Mouse (Mus musculus) c-Kit-positive CD71-positive TER-119-negative erythroid progenitor cells, embryonic 14.5 days (primary cell): ENCODE data around the gene Slc50a1.

Experiments used
- DNase-seq: peaks from one replicate; pipeline ENCODE4 v3.0.0-alpha.2; 2013; ENCODE audit warnings: low read depth

Slc50a1 gene

DNA sequence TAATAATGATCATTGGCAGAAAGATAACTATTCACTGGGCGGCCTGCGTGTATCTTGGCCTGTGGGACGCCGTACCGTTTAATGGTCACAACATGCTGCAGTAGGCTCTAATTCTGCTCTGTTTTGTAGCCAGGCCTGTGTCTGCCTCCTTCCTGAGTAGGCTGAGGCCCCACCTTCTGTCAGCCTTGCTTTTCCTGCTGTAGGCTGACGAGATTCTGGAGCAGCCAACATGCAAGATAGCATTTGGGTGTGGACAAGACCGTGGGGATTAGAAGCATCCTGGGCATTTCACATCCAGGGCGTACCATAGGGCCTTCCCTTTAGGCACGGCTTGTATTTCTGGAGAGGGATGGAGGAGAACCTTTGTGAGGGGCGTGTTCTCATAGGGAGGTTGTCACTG is 8.0 kb downstream of the Slc50a1 start:
- no peak for DNase-seq

DNA sequence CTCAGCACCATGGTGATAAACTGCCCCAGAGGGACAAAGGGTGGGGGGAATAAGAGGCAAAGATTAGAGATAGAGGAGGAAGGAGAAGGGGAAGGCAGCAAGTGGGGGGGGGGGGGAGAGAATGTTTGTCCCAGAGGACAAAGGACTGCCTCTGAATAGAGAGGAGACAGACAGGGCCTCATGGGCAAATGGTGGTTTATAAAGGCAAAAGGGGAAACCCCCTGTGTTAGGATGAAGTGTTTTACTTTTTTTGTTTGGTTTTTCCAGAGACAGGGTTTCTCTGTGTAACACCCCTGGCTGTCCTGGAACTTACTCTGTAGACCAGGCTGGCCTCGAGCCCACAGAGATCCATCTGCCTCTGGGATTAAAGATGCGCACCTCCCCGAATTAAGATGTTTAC is 10.2 kb downstream of the Slc50a1 start:
- no peak for DNase-seq

DNA sequence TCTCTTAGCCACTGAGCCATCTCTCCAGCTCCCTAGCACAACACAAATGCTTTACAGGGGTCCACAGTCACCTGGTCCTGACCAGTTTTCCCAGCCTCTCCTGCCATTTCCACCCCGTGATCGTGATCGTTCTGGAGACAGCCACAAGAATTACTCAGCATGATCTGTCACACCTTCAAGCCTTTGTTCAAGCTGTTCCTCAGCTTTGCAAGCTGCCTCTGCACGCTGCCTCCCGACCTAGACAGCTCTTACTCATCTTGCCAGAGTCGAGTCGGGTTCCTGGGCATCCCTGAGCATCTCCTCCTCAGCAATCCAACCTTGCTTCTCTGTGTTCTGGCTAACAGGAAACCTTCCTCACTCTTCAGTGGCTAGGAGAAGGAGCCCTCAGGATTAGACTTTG is 11.3 kb downstream of the Slc50a1 start, which contains the start of gene Dpm3:
Gene Dpm3 (plus strand): TSS at position 283 of the 400 bp plus-strand sequence.
- DNase-seq, result no peak

DNA sequence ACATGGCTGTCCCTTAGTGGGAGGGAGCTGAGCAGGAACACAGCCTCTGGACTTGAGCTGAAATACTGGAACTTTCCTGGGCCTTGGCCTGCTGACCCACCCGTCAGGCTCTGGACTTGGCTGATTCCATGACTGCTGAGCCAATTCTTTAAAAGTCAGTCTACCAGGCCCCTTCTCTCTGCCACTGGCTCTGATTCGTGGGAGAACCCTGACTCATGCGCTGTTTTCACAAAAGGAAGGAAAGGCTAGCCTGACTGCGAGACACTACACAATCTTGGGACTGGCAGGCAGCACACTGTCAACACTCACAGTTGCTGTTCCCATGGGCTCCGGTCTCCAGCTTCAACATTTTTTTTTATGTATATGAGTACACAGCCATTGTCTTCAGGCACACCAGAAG is 14.2 kb downstream of the Slc50a1 start:
- DNase-seq, result no peak

DNA sequence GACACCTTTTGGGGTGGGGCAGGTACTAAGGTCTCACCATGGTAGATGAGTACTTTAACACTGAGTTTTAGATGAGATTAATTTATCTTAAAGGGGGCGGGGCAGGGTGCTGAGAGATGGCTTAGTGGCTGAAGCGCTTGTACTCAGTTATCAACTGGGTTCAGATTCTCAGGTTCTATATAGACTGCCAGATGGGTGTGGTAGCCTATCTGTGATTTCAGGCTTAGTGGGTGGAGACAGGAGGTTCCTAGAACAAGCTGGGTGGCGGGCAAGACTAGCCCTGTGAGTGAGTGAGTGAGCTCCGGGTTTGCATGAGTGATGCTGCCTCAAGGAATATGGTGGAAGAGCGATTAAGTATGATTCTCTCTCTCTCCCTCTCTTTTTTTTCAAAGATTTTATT is 15.4 kb downstream of the Slc50a1 start:
- DNase-seq, result peak; percentile 40

DNA sequence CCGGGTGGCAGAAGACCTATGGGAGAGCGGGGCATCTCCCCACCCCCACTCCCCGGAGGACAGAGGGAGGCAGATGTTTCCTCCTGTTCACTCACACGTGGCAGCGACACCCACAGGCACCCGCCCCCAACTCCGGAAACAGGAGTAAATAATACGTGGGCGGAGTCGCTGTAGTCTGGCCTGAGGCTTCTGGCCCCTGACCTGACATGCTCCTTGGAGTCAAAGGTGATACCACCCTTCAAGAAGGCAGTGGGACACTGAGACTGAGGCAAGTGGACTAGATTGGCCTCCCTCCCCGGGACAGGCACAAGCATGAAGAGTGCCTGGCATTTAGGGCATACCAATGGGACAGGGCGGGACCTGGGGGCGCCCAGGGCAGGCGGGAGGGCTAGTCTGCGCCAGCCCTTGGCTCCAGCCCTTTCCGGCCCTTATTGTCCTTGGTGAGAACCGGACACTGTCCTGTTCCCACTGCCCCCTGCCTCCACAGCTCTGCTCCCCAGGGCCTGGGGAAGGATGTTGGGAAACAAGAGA is 18.9 kb downstream of the Slc50a1 start:
- no peak for DNase-seq

DNA sequence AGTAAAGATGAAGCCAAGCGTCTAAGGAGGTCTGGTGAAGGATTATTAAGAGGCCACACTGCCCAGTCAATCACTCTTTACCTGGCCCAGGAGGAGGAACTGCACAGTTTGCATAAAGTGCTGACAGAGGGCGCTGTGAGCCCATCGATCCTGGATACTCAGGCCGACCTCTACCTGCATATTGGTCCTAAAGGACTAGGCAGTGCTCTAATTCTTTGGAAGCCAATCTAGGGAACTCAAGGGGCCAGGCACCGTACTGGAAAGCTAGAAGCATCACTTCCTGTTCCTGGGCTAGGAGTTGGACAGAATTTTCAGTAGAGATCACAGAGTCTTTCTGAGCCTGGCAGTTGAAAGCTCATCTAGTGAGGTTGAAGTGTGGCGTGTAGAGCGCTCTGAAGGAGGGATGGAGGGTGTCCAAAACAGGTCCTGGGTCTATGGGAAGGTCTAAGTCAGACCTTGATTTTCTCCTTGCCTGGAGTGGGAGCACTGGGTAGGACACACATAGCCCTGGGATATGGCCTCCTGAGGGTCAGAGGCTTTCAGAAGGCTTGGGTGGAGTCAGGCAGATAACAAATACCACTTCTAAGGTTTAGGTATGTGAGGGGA is 19.8 kb downstream of the Slc50a1 start:
- DNase-seq, result no peak

DNA sequence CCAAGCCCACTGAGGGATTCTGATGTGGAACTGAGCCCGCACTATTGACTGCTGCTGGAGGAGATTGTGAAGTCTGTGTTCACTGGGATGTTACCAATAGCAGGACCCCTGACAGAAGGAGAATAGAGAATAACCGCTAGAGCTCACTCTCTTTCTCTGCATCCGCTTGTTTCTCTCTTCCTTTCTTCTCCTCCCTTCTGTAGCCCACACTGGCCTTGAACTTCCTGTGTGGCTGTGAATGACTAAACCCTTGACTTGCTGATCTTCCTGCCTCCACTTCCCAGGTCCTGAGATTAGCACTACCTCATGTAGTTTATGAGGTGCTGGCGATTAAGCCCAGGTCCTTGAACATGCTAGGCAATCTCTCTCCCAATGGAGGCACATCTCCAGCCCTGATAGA is 22.9 kb downstream of the Slc50a1 start:
- DNase-seq, result no peak

DNA sequence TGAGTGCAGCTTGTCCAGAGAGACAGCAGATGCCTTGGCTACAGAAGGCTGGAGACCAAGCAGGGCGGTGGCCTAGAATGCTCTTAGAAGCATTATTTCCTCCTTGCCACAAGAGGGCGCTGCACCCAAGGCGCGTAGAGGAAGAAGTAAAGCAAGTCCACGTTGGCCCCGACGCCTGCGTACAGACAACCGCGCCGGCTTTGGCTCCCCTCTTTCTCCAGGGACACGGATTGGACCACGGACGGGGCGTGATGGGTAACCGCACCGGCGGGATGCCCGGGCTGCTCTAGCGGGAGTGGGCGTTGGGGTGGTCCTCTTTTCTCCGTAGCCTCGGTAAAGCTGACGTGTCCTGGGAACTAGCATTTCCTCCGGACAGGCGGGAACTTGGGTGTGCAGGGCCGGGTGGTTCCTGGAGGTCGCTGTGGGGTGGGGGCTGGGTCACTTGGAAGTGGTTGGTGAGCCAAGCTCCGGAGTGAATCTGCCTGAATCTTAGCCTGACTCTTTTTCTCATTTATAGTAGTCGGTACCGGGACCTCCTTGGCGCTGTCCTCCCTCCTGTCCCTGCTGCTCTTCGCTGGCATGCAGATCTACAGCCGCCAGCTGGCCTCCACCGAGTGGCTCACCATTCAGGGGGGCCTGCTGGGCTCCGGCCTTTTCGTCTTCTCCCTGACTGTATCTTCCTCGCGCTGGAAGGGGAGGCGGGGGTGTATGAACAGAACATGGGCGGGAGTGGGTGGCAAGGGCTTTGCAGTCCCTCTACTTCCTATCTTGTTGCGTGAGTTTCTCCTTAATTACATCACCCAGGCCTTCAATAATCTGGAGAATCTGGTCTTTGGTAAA is 23.9 kb downstream of the Slc50a1 start, which contains the start of gene Trim46:
Gene Trim46 (minus strand): TSS at position 49 of the 840 bp plus-strand sequence.
- DNase-seq, result peak; percentile 85

DNA sequence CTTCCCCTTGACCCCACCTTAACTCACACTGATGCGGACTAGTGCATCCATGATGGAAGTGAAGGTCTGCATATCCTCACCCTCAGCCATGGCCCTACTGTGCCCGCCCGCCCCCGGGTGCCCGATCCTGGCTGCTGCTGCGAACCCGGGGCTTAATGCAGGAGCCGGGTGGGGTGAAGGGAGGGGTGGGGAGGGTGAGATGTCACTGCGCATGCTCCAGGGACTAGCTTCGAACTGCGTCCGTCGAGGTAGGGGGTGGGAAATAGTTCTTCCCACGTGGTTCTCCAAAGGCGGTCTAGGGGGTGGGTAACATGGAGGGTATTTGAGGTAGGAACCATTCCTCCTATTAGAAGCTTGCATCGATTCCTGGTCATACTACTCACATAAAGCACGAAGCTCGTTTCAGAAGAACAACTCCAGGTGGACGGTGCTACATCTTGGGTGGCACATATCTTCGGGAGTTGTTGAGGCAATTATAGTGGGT is 24.6 kb downstream of the Slc50a1 start, which contains the start of gene Krtcap2:
Gene Krtcap2 (plus strand): TSS at position 279 of the 484 bp plus-strand sequence.
- DNase-seq, result no peak

DNA sequence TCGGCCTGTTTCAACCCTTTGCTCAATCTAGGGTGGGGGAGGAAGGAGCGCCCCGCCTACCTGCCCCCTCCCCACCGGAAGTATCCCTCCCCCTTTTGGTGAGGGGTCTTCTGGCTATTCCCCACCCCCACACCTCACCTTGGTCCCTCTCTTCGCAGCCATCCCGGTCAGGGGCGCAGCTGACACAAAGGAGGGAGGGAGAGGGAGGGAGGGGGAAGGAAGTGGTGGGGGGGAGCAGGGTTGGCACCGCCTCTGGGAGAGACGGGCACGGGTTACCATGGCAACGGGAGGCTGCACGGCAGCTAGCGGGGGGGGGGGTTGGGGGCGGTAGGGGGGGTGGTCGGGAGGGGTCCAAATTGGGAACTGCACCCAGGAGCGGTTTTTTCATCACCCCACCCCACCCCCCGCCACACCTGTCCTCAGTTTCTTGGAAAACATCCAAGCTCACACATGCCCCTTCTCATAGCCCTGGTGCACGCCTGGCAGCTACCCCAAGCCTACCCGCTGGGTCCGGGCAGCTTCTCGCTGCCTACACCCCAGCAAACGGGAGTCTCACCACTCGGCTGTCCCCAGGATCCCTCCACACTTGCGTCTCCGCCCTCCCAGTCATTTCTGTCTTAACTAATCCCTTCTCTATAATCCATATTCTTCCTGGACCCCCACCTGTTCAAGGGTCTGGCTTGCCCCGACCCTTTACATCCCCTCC is 25.2 kb downstream of the Slc50a1 start:
- no peak for DNase-seq

DNA sequence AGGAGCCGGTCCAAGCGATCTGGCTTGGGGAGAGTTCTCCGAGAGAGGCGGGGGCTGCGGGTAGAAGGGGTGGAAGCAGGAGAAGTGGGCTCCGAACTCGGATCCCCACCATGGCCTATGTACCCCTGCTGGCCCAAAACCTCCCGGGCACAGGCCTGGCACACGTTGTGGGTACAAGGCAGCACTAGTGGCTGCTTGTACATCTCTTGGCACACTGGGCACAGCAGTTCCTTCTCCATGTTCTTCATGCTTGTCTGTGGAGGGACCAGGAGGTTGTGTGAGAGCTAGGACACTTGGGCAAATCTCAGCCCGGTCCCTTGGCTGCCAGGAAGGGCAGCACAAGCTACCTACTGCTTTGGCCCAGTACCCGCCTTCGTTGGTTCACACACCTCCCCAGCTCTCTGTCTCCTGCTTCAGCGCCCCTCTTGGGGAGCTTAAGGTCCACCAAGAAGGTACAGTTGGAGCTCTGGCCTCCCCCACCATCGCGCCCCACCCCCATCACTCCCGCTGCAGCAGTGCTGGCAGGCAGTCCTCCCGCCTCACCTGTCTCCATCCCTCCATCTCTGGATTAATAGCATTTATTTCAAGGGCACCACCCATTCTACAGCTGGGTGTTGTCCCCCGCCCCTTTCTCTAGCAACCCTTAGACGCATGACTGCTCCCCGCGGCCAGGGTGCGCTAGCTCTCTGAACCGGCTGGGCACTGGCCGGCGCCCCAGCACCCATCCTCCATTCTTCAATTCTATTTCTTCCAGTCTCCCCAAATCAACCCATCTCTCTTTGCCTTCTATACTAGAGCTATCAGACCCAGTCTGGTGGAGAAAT is 26.0 kb downstream of the Slc50a1 start:
- no peak for DNase-seq

DNA sequence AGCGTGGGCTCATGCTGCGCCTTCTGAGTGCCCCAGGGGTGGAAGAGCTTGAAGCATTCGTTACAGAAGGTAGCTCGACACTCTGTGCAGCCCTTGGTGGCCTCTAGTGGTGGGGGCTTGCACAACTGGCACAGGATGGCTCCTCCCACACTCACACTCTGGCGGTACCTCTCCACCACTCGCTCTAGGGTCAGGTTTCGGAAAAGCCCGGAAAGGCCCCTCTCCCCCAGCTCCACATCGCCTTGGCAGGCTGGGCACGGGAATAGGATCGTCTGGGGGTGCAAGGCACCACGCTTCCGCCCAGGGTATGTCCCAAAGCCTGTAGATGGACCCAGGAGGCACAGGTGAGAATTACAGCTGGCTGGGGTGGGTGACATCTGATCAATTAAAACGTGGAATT is 26.8 kb downstream of the Slc50a1 start:
- DNase-seq, result no peak

DNA sequence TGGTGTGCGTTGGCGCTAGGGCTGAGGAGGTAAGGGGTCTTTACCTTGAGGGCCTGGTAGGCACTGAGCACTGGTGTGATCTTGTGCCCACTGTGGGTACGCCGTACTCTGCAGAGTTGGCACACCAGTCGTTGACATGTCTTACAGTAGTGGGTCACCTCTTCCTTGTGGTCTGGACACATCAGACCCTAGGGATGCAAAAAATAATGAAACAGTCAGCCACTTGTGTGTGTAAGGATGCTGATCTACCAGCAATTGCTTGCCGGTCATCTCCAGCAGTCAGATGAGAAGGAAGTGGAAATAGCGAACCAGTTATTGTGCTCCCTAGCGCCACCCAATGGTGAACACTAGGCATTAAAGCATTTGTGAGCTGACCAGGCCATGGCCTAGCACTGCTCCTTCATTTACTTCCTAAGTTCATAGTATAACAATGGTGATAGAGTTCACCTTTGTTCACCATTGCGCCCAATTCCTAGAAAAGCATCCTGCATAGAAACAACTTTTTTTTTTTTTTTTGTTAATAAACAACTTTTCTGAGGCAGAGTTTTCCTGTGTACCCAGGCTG is 28.0 kb downstream of the Slc50a1 start:
- DNase-seq, result no peak

DNA sequence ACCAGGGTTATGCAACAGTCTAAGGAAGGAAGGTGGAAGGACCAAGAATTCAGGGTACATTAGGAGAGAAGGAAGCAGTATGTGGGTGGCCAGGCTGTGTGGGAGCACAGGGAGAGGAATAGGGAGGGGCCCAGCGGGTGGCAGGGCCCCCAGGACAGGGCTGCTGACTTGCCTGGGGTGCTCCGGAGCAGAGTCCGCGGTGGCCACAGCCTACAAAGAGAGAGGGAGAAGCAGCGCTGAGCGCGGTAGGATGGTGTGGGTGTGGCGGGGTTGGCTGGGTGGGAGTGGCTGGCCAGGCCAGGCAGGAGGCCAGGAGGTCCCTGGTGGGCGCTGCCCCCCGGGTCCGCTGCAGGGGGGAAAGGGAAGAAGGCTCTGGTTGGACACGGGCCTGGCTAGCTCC is 31.9 kb downstream of the Slc50a1 start:
- DNase-seq, result no peak

DNA sequence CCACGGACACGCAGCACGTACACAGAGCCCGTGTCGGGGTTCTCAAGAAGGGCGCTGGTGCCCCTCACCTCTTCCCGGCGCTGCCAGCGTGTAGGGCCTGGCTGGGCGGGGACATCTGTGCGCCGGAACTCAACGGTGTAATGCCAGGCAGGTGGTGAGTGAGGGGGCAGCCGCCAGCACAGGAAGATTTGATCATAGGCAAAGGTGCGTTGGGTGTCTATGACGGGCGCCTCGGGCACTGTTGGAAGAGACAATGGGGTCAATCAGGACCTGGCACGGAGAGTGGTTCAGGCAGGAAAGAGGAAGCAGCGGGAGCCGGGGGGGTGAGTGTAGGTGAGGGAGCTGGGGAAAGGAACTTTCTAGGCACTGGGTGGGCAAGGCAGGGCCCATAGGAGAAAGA is 32.7 kb downstream of the Slc50a1 start:
- DNase-seq, result no peak

DNA sequence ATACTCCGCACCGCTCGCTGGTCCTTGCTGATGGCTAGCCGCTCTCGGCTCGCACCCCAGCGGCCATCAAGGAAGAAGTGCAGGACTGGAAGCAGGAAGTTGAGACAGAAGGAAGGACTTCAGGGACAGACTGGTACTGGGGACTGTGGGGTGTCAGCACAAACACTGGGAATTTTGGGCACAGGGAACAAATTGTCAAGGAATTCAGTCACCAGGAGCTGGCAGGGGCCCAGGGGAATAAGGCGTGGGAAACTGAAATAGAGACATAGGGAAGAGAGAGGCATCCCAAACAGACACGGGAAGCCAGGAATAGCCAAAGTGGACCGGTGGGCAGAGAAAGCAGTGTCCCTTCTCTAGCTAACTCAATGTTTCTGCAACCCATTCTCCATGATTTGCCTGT is 33.9 kb downstream of the Slc50a1 start:
- DNase-seq, result no peak

DNA sequence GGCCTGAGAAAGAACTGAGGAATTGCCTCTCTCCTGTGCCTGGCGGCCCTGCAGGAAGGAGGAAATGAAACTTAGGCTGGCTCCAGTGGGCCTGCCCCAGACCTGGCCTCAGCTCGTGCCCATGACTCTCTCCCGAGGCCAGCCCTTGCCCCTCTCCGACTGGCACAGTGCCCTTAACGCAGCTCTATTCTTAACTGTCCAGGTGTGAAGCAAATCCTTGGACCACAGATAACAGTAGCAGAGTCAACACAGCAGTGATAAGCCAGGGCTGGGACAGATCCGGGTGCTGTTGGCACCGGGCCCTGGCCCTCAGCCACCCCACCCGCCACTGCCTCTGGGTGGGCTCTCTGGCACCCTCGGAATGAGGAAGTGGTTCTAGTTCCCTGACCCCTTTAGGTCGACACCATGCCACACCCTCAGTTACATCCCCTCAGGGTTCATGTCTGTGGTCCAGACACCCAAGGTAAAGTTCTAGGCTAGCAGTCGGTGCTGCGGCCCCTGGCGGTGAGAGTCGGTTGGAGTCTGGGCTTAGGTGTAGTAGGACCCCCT is 36.7 kb downstream of the Slc50a1 start:
- no peak for DNase-seq

DNA sequence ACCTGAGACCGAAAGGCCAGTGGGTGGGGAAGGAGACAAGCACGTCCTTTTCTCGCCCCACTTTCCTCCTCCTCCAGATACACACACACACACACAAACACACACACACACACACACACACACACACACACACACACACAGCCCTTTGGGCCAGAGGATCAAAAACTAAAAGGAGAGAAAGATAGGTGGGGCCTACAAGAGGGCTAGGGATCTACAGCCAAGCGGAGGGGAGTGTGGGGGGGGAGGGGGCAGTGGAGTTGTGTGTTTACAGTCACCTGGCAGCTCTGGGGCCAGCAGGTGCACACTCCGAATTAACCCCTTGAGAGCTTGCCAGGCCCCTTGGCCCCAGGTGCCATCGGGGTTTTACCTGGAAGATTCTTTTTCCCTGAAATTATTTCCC is 37.8 kb downstream of the Slc50a1 start:
- no peak for DNase-seq

DNA sequence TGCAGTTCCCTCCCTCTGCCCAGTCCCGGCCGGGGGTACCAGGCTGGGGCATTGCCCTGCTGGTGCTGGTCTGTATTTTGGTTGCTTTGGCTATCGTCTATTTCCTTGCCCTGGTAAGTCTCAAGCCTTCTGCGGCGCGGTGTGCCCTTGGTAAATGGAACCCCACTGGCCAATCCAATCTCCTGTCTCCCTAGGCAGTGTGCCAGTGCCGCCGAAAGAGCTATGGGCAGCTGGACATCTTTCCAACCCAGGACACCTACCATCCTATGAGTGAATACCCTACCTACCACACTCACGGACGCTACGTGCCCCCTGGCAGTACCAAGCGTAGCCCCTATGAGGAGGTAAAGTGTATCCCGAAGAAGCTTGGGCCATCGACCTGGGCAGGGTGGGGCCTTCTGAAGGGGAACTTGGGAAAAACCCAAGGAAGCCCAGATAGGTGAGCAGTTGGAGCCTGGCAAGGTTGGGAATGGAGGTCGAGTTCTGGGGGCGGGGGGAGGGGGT is 38.5 kb downstream of the Slc50a1 start:
- no peak for DNase-seq

DNA sequence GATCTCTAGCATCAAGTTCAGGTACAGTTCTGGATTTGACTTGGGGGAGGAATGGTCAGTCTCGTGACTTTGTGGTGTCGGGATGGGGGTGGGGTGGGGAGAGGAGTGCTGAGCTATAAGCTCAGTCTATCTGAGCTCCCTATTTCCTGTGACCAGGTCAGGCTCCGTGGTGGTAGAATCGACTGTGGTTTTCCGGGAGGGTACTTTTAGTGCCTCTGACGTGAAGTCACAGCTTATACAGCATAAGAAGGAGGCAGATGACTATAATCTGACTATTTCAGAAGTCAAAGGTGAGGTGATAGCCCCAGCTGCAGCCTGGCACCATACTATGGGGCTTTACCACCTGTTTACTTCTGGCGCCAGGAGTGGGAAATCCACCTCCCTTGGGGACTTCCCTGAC is 39.0 kb downstream of the Slc50a1 start:
- DNase-seq, result no peak
